Mouse (Mus musculus): Measurements from ENCODE around the gene Sh2d1a.

DNA sequence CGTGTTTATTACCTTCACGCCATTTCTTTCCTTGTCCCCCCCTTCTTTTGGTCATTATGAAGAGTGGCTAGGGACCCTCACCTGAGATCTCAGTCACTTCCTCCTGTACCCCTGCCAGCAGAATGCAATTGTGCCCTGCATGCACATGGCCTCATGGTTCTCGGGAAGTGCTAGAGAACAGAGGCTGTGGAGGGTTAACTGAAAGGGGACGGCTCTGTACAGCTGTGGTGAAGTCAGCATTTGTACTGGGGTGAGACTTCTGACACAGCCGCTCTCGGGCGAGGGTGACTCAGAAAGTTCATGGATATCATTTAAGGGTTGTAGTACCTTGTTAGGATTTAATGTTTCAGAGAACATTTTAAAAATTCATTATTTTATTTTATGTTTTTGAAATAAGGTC lies 47.7 kb upstream of the Sh2d1a start:
- TF ChIP-seq FLI1 (IDR thresholded peaks at IDR 0.05; ENCODE audit: low read length) (no peak), GATA1 (IDR thresholded peaks at IDR 0.05; ENCODE audit: borderline replicate concordance, low read length) (no peak)

All from megakaryocyte, embryonic 14.5 days (primary cell).